Mouse (Mus musculus): ENCODE measurements around the gene Syne3.

DNA sequence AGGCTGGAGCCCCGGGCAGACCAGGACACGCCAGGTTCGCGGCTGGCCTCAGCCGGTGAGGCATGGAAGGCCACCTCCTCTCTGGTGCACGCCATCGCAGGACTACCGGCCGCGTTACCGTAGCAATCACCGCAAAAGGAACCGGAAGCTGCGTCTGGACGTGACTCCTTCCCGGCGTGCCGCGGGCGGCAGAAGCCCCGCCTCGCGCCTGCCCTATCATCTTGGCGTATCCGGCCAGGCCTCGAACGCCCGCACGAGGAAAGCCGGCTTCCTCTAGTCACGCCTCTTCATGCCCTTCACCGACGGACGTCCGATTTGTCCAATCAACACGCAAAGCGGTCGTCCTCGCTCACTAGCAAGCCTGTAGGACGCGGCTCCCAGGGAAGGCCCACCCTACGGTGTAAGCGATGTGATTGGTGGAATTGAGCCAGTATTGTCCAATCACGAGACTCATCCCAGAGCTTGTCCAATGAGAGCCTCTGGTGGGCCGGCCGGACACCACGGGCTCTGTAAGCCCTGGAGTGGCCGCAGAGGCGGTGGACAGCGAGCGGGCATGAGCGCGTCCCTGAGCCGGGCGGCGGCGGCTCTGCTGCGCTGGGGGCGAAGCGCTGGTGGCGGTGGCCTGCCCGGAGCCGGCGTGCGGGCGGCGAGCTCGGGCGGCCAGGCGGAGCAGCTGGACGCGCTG lies 22.7 kb upstream of the Syne3 start, which contains the start of gene Glrx5:
- TF ChIP-seq CTCF (IDR thresholded peaks at IDR 0.05 in 2 of 3, conservative IDR thresholded peaks at IDR 0.05 in 1 of 3; ENCODE audit: control insufficient read depth in 1 of 3, insufficient read depth in 1 of 3, low read depth in 2 of 3, low read length in 3 of 3, poor library complexity in 1 of 3, severe bottlenecking in 1 of 3) (no peak), GATA1 (IDR thresholded peaks at IDR 0.05; ENCODE audit: low read depth, low read length) (peak; percentile 25; the same call in 1 of the 2 replicates), POLR2AphosphoS5 (IDR thresholded peaks at IDR 0.05; ENCODE audit: borderline replicate concordance, low read depth, low read length) (no peak), ZNF384 (IDR thresholded peaks at IDR 0.05; ENCODE audit: low read depth, low read length) (no peak), POLR2A (IDR thresholded peaks at IDR 0.05; ENCODE audit: control insufficient read depth in 1 of 2, insufficient read depth in 1 of 2, low read depth in 1 of 2, low read length in 2 of 2, poor library complexity in 1 of 2) (peak; percentile 73 to 94), UBTF (IDR thresholded peaks at IDR 0.05; ENCODE audit: borderline replicate concordance, insufficient read depth, low read depth, low read length) (no peak), GABPA (IDR thresholded peaks at IDR 0.05; ENCODE audit: low read depth, low read length) (no peak), EP300 (IDR thresholded peaks at IDR 0.05; ENCODE audit: low read depth in 1 of 2, low read length in 2 of 2) (no peak)
